Comparison of ENCODE assay signal across 20 mouse cellular contexts in genomic region chr2:50815541-50815940, GRCm38 (mm10).
DNase-seq lines count a peak whose midpoint lies in the region; ATAC-seq lines count a peak whose summit lies in the region.
"Had no signal": no experiment of that assay in that cellular context is flagged by ENCODE, and none has a peak within 500 bp of the region (broad histone marks: within the 10 kb centered on the region; RNA-seq: fewer than 3 reads in every experiment).

No protein-coding gene starts in this region.

- H3K27ac ChIP-seq in kidney, embryonic 15.5 days, result peak overlapping the region; percentile 78
- no peak overlapping the region for H3K27ac ChIP-seq in neural tube, embryonic 15.5 days (replicated peaks)
- H3K27ac ChIP-seq: hindbrain, embryonic 14.5 days; layer of hippocampus, adult 2 months; liver, embryonic 14.5 days had no signal

- peaks cover 45% of the 10 kb centered on the region for H3K4me1 ChIP-seq in kidney, embryonic 15.5 days
- peaks cover 13% of the 10 kb centered on the region for H3K4me1 ChIP-seq in neural tube, embryonic 15.5 days

- H3K4me3 ChIP-seq in kidney, embryonic 15.5 days (replicated peaks), result no peak overlapping the region
- H3K4me3 ChIP-seq in neural tube, embryonic 15.5 days (replicated peaks), result no peak overlapping the region
- H3K4me3 ChIP-seq: layer of hippocampus, adult 2 months had no signal

- H3K9me3 ChIP-seq in kidney, embryonic 15.5 days (replicated peaks), result no peaks in the 10 kb centered on the region
- H3K9me3 ChIP-seq in neural tube, embryonic 15.5 days (replicated peaks), result no peaks in the 10 kb centered on the region

- WGBS in kidney, embryonic 15.5 days, result 7% methylated on average over 3 of the region's 3 CpGs
- WGBS in neural tube, embryonic 15.5 days, result 48% methylated on average over 3 of the region's 3 CpGs

- peak; percentile 77 for ATAC-seq in kidney, embryonic 15.5 days (replicated peaks; ENCODE audit: low FRiP score)
- no peak for ATAC-seq in neural tube, embryonic 15.5 days (ENCODE audit: low FRiP score)
- ATAC-seq: CD4-positive, CD25-positive, alpha-beta regulatory T cell, adult 4 months; forebrain, postnatal 0 days; midbrain, embryonic 16.5 days had no signal

- DNase-seq in kidney, postnatal 25 days, result no peak
- DNase-seq in neural tube, embryonic 10.5 days (ENCODE audit: extremely low spot score, low spot score), result peak; percentile 31
- peak; percentile 69 for DNase-seq in forelimb bud, embryonic 11.5 days (ENCODE audit: low read depth, low spot score)
- no peak for DNase-seq in gastrocnemius, postnatal 10 days
- DNase-seq in testis, postnatal 10 days (ENCODE audit: low spot score), result no peak
- DNase-seq: cerebellum, adult 9-11 months; forebrain, postnatal 0 days; gastrocnemius, postnatal 25 days; kidney, adult 11 months; left cerebral cortex, postnatal 4 days; lung, postnatal 4 days; thymus, adult 2 months had no signal

- H3K9ac ChIP-seq in kidney, embryonic 15.5 days, result no peak overlapping the region
- no peak overlapping the region for H3K9ac ChIP-seq in neural tube, embryonic 15.5 days (replicated peaks)
- H3K9ac ChIP-seq: forebrain, postnatal 0 days; hindbrain, embryonic 14.5 days; liver, embryonic 14.5 days had no signal

- no peaks in the 10 kb centered on the region for H3K27me3 ChIP-seq in kidney, embryonic 15.5 days
- no peaks in the 10 kb centered on the region for H3K27me3 ChIP-seq in neural tube, embryonic 15.5 days (replicated peaks)

- no peak overlapping the region for H3K4me2 ChIP-seq in kidney, embryonic 15.5 days
- no peak overlapping the region for H3K4me2 ChIP-seq in neural tube, embryonic 15.5 days
- H3K4me2 ChIP-seq: hindbrain, embryonic 14.5 days had no signal

- H3K36me3 ChIP-seq in kidney, embryonic 15.5 days, result no peaks in the 10 kb centered on the region
- no peaks in the 10 kb centered on the region for H3K36me3 ChIP-seq in neural tube, embryonic 15.5 days
- H3K36me3 ChIP-seq: G1E had no signal

Comparison
In these comparisons a context has a peak if more than half of its experiments do, and no peak if none do; other contexts are left out.
1. DNase-seq: peak in neural tube, embryonic 10.5 days (single experiment) and forelimb bud, embryonic 11.5 days (single experiment); none in kidney, postnatal 25 days (0 of 2), gastrocnemius, postnatal 10 days (single experiment) and testis, postnatal 10 days (single experiment).